Mouse (Mus musculus): ENCODE data around the gene Inpp5a. TPM values are rescaled to one million over a fixed set of nuclear protein-coding genes. Genes with fewer than 3 reads are reported as not detected.

Inpp5a gene
- polyA plus RNA-seq, 1 experiment from 2014 or later = 93.9 TPM

DNA sequence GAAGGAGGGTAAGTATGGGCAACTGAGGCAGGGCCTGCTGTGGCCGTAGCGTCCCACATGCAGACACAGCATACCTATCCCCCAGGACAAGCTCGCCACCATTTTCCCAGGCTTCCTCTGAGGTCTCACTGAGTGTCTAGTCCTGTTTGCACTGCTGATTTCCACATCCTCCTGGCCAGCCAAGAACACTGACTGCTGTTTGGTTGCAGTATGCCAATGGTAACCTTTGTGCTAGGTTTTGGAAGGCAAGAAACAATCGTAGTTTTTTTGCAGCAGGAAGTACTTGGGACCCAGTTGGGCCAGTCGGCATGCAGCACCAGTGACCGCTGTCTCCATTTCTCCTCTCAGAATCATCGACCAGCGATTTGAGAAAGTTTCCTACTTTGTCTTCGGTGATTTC is 148.9 kb downstream of the Inpp5a start:
- no peak overlapping the region for H3K9ac ChIP-seq (ENCODE audit: low read length)
- no peaks in the 10 kb centered on the region for H3K9me3 ChIP-seq (ENCODE audit: control insufficient read depth, low read length)
- H3K27ac ChIP-seq (replicated peaks in 1 of 2; ENCODE audit: control insufficient read depth in 1 of 2, insufficient read depth in 1 of 2, low read depth in 2 of 2, low read length in 2 of 2) = no peak overlapping the region
- H3K4me1 ChIP-seq (ENCODE audit: control insufficient read depth in 2 of 2, insufficient read depth in 2 of 2, low read length in 2 of 2) = no peaks in the 10 kb centered on the region
- no peak for ATAC-seq (ENCODE audit: insufficient number of reproducible peaks, insufficient read depth, low FRiP score, low read depth)
- no peak overlapping the region for H3K4me3 ChIP-seq (ENCODE audit: control insufficient read depth in 1 of 2, insufficient read depth in 1 of 2, low read depth in 1 of 2, low read length in 2 of 2)
- peaks cover 84% of the 10 kb centered on the region for H3K36me3 ChIP-seq (ENCODE audit: control insufficient read depth, insufficient read depth, low read length)
- H3K4me2 ChIP-seq (ENCODE audit: low read length) = no peak overlapping the region
- H3K27me3 ChIP-seq (ENCODE audit: control insufficient read depth, insufficient read depth, low read length) = no peaks in the 10 kb centered on the region
- 93% methylated on average over 9 of the region's 9 CpGs for whole genome bisulfite sequencing

DNA sequence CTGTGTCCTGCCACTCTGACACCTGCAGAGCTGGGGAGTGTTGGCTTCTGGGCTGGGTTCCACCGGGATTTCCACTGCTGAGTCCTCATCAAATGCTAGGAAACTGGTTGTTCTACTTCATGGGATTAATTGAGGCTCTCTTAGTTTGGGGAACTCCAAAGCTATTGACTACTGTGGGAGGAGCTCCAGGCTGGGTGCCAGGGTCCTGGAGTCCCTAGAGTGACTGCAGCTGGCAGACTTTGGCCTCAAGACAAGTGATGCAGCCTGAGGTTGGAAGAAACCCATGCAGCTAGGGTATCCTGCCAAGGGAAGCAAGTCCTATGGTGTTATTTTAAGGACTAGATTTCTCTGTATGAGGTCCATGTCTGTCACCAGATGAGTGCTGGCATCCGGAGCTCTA is 149.6 kb downstream of the Inpp5a start:
- peaks cover 84% of the 10 kb centered on the region for H3K36me3 ChIP-seq (ENCODE audit: control insufficient read depth, insufficient read depth, low read length)

DNA sequence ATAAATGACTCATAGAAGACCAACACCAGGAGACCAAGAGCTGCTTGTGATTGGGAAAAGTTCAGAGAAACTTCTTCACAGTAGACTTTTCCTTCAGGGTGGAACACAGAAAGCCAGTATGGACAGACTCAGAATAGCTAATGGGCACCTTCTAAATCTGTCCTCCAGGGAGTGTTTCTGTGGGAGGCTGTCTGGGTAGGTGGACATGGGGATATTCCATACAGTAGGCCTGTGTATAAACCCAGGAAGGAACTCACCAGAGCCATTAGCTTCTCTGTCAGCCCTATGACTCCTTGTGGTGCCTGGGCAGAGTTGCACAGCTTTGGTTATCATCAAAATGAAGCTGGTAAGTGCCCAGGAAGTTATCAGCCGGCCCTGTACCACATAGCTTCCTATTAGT is 151.7 kb downstream of the Inpp5a start:
- 25% methylated on average over 1 of the region's 1 CpGs for WGBS
- no peak for ATAC-seq (ENCODE audit: insufficient number of reproducible peaks, insufficient read depth, low FRiP score, low read depth)
- H3K36me3 ChIP-seq (ENCODE audit: control insufficient read depth, insufficient read depth, low read length) = peaks cover 87% of the 10 kb centered on the region

More for the DNA sequence above, 149.6 kb downstream of the Inpp5a start:
- no peaks in the 10 kb centered on the region for H3K4me1 ChIP-seq (ENCODE audit: control insufficient read depth in 2 of 2, insufficient read depth in 2 of 2, low read length in 2 of 2)
- 73% methylated on average over 2 of the region's 2 CpGs for WGBS
- H3K27me3 ChIP-seq (ENCODE audit: control insufficient read depth, insufficient read depth, low read length) = no peaks in the 10 kb centered on the region
- H3K4me2 ChIP-seq (ENCODE audit: low read length) = no peak overlapping the region
- no peaks in the 10 kb centered on the region for H3K9me3 ChIP-seq (ENCODE audit: control insufficient read depth, low read length)
- ATAC-seq (ENCODE audit: insufficient number of reproducible peaks, insufficient read depth, low FRiP score, low read depth) = no peak
- no peak overlapping the region for H3K27ac ChIP-seq (replicated peaks in 1 of 2; ENCODE audit: control insufficient read depth in 1 of 2, insufficient read depth in 1 of 2, low read depth in 2 of 2, low read length in 2 of 2)
- H3K4me3 ChIP-seq (ENCODE audit: control insufficient read depth in 1 of 2, insufficient read depth in 1 of 2, low read depth in 1 of 2, low read length in 2 of 2) = no peak overlapping the region
- H3K9ac ChIP-seq (ENCODE audit: low read length) = no peak overlapping the region

DNA sequence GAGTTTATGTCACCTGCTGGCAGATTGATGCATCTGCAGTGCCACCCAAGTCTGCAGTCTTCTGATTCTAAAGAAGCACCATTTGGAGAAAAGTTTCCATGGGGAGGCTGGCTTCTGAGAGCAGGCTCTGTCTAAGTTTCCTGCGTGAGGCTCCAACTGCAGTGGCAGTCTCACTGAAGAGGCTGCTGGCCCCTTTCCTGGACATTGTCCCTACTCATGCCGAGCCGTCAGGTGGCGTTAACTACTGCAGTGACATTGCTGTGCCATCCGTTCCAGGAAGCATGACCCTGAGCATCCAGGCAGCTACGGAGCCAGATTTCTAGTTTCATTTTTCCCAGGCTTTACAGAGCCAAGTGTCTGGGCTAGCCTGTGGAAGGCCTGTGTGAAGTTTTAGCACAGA is 152.5 kb downstream of the Inpp5a start:
- no peak overlapping the region for H3K9ac ChIP-seq (ENCODE audit: low read length)
- no peak overlapping the region for H3K4me2 ChIP-seq (ENCODE audit: low read length)
- H3K27me3 ChIP-seq (ENCODE audit: control insufficient read depth, insufficient read depth, low read length) = no peaks in the 10 kb centered on the region
- H3K36me3 ChIP-seq (ENCODE audit: control insufficient read depth, insufficient read depth, low read length) = peaks cover 79% of the 10 kb centered on the region
- no peak overlapping the region for H3K4me3 ChIP-seq (ENCODE audit: control insufficient read depth in 1 of 2, insufficient read depth in 1 of 2, low read depth in 1 of 2, low read length in 2 of 2)
- no peaks in the 10 kb centered on the region for H3K9me3 ChIP-seq (ENCODE audit: control insufficient read depth, low read length)
- ATAC-seq (ENCODE audit: insufficient number of reproducible peaks, insufficient read depth, low FRiP score, low read depth) = no peak
- no peak overlapping the region for H3K27ac ChIP-seq (replicated peaks in 1 of 2; ENCODE audit: control insufficient read depth in 1 of 2, insufficient read depth in 1 of 2, low read depth in 2 of 2, low read length in 2 of 2)
- peaks cover 0 to 15% of the 10 kb centered on the region in 2 experiments; a peak in 2 of 4 replicates for H3K4me1 ChIP-seq (ENCODE audit: control insufficient read depth in 2 of 2, insufficient read depth in 2 of 2, low read length in 2 of 2)
- 79% methylated on average over 6 of the region's 6 CpGs for WGBS

More for the DNA sequence above, 151.7 kb downstream of the Inpp5a start:
- H3K4me2 ChIP-seq (ENCODE audit: low read length) = no peak overlapping the region
- no peak overlapping the region for H3K27ac ChIP-seq (replicated peaks in 1 of 2; ENCODE audit: control insufficient read depth in 1 of 2, insufficient read depth in 1 of 2, low read depth in 2 of 2, low read length in 2 of 2)
- H3K9me3 ChIP-seq (ENCODE audit: control insufficient read depth, low read length) = no peaks in the 10 kb centered on the region
- H3K4me1 ChIP-seq (ENCODE audit: control insufficient read depth in 2 of 2, insufficient read depth in 2 of 2, low read length in 2 of 2) = peaks cover 0 to 10% of the 10 kb centered on the region in 2 experiments; a peak in 2 of 4 replicates
- H3K27me3 ChIP-seq (ENCODE audit: control insufficient read depth, insufficient read depth, low read length) = no peaks in the 10 kb centered on the region
- H3K4me3 ChIP-seq (ENCODE audit: control insufficient read depth in 1 of 2, insufficient read depth in 1 of 2, low read depth in 1 of 2, low read length in 2 of 2) = no peak overlapping the region
- no peak overlapping the region for H3K9ac ChIP-seq (ENCODE audit: low read length)

DNA sequence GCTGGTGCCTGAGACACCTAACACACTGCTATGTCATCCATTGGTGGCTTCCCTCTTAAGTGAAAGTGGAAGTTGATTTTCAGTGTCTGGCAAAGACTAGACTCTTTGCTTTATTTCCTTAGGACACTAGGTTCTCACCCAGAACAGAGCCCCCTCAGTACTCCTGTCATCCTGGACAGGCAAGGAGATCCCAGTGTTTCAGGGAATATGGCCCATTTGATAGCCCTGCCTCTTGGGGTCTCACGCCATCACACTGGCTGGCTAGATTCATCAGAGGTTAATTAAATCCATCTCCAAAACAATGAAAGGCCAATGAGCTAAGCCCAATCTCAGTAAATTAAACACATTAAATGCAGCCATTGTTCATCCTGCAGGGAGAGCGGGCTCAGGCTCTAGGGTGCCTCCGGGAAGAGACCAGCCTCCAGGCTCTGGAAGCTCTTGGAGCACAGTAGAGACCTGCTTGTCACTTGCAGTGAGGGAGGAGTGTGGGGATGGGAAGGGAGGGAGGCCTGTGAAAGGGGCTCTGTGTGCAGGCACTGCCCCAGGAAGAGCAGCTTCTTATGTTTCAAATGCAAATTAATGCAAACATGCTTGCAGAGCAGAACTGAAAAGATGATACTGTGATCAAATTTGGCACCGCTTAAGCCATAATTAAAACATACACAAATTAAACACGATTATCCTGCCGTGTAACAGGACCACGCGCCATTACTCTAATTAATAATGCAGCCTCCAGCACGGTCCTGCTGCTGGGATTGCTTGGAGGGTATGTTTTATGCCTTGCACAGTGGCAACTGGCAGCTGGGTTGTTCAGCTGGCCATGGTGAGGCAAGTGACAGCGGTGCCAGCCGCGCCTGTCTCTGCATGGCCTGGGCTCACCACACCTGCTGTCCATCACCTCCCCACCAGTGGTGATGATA is 156.1 kb downstream of the Inpp5a start:
- Histone ChIP-seq H3K4me2 (ENCODE audit: low read length) (no peak overlapping the region), H3K27ac (replicated peaks in 1 of 2; ENCODE audit: control insufficient read depth in 1 of 2, insufficient read depth in 1 of 2, low read depth in 2 of 2, low read length in 2 of 2) (peak overlapping the region in 1 of 2 experiments; percentile 41; a peak in 1 of 4 replicates), H3K4me3 (ENCODE audit: control insufficient read depth in 1 of 2, insufficient read depth in 1 of 2, low read depth in 1 of 2, low read length in 2 of 2) (no peak overlapping the region), H3K27me3 (ENCODE audit: control insufficient read depth, insufficient read depth, low read length) (no peaks in the 10 kb centered on the region), H3K36me3 (ENCODE audit: control insufficient read depth, insufficient read depth, low read length) (peaks cover 58% of the 10 kb centered on the region), H3K4me1 (ENCODE audit: control insufficient read depth in 2 of 2, insufficient read depth in 2 of 2, low read length in 2 of 2) (peaks cover 0 to 15% of the 10 kb centered on the region in 2 experiments; a peak in 2 of 4 replicates), H3K9ac (ENCODE audit: low read length) (no peak overlapping the region), H3K9me3 (ENCODE audit: control insufficient read depth, low read length) (no peaks in the 10 kb centered on the region)
- WGBS = 64% methylated on average over 12 of the region's 12 CpGs
- no peak; the same call in 1 of the 2 replicates for ATAC-seq (ENCODE audit: insufficient number of reproducible peaks, insufficient read depth, low FRiP score, low read depth)

DNA sequence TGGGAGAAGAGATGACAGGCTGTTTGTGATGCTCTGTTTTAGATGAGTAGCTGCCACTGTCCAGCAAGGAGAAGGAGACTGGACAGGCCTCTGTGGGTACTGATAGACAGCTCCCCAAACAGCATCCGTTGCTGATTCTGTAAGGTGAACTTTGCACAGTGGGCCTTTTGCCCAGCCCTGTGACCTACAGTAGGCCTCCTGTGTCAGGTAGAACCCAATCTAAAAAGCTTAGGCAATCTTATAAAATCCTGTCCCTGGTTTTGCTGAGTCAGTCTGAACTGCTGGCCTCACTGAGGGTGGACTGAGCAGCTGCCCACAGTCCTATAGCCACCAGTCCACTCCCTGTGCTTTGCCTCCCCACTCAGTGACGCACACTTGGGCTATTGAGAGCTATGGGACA is 158.4 kb downstream of the Inpp5a start:
- no peak overlapping the region for H3K4me3 ChIP-seq (ENCODE audit: control insufficient read depth in 1 of 2, insufficient read depth in 1 of 2, low read depth in 1 of 2, low read length in 2 of 2)
- H3K27me3 ChIP-seq (ENCODE audit: control insufficient read depth, insufficient read depth, low read length) = no peaks in the 10 kb centered on the region
- no peaks in the 10 kb centered on the region for H3K9me3 ChIP-seq (ENCODE audit: control insufficient read depth, low read length)
- 72% methylated on average over 2 of the region's 2 CpGs for WGBS
- ATAC-seq (ENCODE audit: insufficient number of reproducible peaks, insufficient read depth, low FRiP score, low read depth) = no peak
- H3K4me1 ChIP-seq (ENCODE audit: control insufficient read depth in 2 of 2, insufficient read depth in 2 of 2, low read length in 2 of 2) = peaks cover 0 to 15% of the 10 kb centered on the region in 2 experiments; a peak in 2 of 4 replicates
- no peak overlapping the region for H3K4me2 ChIP-seq (ENCODE audit: low read length)
- H3K36me3 ChIP-seq (ENCODE audit: control insufficient read depth, insufficient read depth, low read length) = peaks cover 53% of the 10 kb centered on the region
- H3K27ac ChIP-seq (replicated peaks in 1 of 2; ENCODE audit: control insufficient read depth in 1 of 2, insufficient read depth in 1 of 2, low read depth in 2 of 2, low read length in 2 of 2) = no peak overlapping the region
- no peak overlapping the region for H3K9ac ChIP-seq (ENCODE audit: low read length)

DNA sequence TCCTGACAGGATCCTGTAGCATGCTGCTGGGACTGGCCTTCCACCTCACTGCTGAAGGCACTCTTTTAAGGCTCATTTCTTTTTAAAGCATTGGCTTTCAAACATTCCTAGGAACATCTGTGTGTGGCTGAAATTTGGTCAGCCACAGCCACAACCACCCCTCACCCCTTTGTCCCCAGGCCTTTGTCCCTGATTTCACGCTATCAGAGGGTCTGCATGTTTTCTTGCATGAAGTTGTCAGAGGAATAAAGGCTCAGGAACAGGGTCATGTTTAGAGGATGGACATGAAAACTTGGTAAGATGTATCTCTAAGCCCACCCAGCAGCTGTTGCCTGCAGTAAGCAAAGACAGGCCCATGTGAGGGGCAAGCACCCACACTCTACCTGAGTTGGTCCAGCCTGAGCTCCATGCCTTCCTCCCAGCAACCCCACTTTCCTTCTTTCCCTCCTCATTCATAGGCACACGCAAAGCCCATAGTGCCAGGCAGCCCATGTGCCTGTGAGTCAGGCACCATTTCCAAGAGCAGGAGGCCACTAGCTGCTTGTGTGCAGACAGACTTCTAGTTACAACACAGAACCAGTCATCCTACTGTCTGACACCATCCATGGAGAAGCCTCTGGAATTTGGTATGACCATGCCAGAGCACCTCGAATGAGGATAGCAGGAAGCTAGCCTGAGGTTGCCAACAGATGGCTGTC is 161.3 kb downstream of the Inpp5a start:
- 83% methylated on average over 3 of the region's 3 CpGs for WGBS
- Histone ChIP-seq H3K27me3 (ENCODE audit: control insufficient read depth, insufficient read depth, low read length) (no peaks in the 10 kb centered on the region), H3K4me3 (ENCODE audit: control insufficient read depth in 1 of 2, insufficient read depth in 1 of 2, low read depth in 1 of 2, low read length in 2 of 2) (no peak overlapping the region), H3K9ac (ENCODE audit: low read length) (no peak overlapping the region), H3K4me2 (ENCODE audit: low read length) (no peak overlapping the region), H3K4me1 (ENCODE audit: control insufficient read depth in 2 of 2, insufficient read depth in 2 of 2, low read length in 2 of 2) (peaks cover 0 to 8% of the 10 kb centered on the region in 2 experiments; a peak in 2 of 4 replicates), H3K9me3 (ENCODE audit: control insufficient read depth, low read length) (no peaks in the 10 kb centered on the region), H3K27ac (replicated peaks in 1 of 2; ENCODE audit: control insufficient read depth in 1 of 2, insufficient read depth in 1 of 2, low read depth in 2 of 2, low read length in 2 of 2) (no peak overlapping the region), H3K36me3 (ENCODE audit: control insufficient read depth, insufficient read depth, low read length) (peaks cover 34% of the 10 kb centered on the region; the same call in 1 of the 2 replicates)
- no peak for ATAC-seq (ENCODE audit: insufficient number of reproducible peaks, insufficient read depth, low FRiP score, low read depth)
